Mouse (Mus musculus): ENCODE data around the gene Rfc5.

- TF ChIP-seq CTCF (IDR thresholded peaks at IDR 0.05; ENCODE audit: low read depth): peak; percentile 79
- TF ChIP-seq EP300 (optimal IDR thresholded peaks at IDR 0.05): no peak
Measured at GRCm38 (mm10) chr5:117358725-117359124, 30.1 kb downstream of the Rfc5 start.
